Mouse (Mus musculus): Measurements from ENCODE around the gene Sall4.

Gene Sall4

GRCm38 (mm10) chr2:168767582-168767981 is at the start of gene Sall4:
Gene Sall4 (minus strand): TSS chr2:168767943.
- DNase-seq (ENCODE audit: low read depth): no peak

DNA sequence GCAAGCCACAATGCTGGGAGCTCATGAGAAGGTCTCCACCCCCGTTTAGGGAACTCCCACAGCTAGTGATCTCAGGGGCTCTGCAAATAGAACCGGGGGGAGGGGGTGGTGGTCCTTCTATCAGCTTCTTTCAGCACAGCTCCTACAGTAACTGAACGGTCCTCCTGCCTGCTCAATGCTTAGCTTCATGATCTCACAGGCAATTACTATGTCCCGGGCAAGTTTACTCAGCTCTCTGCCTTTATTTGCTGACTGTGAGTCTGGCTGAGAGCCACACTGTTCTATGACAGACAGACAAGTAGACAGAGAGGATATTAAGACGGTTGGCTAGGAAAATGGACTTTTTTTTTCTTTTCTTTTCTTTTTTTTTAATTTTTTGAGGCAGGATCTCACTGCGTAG is 45.5 kb upstream of the Sall4 start:
- DNase-seq (ENCODE audit: low read depth): no peak

GRCm38 (mm10) chr2:168809895-168810294 is 42.2 kb upstream of the Sall4 start:
- no peak for DNase-seq (ENCODE audit: low read depth)

DNA sequence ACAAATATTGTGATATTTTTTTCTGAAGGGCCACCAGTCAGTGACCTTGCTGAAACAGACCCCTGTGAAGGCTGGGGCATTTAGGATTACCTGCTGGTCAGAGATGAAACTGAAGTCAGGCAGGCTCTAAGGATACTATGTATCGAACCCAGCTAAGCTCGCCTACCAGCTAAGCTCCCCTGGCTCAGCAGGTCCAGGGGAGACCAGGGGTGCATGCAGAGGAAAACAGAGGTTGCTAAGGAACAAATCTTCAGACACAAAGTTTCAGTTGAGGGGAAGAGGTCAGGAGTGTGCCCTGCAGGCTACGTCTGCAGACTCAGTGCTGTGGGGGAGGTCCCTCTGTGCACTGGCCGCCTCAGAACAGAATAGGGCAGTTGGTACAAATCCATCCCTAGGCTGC is 39.9 kb upstream of the Sall4 start:
- no peak for DNase-seq (ENCODE audit: low read depth)

GRCm38 (mm10) chr2:168803849-168804248 is 36.1 kb upstream of the Sall4 start:
- DNase-seq (ENCODE audit: low read depth): no peak

DNA sequence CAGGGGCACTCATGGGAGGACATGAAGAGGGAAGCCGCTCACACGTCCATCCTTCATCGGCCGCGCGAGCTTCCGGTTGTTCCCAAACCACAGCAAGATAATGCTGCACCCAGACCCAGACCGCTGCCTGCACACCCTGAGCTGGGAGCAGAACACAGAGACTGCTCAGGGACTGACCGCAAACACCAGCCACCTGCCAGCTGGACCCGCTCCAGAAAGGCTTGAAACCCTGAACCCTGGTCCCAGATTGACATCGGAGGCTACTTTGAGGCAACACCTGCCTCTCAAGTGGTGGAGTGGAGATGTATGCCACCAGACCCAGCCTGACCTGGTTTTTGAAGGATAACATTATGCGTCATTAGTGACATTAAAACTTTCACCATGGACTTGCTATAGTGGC is 31.6 kb upstream of the Sall4 start:
- no peak for DNase-seq (ENCODE audit: low read depth)

DNA sequence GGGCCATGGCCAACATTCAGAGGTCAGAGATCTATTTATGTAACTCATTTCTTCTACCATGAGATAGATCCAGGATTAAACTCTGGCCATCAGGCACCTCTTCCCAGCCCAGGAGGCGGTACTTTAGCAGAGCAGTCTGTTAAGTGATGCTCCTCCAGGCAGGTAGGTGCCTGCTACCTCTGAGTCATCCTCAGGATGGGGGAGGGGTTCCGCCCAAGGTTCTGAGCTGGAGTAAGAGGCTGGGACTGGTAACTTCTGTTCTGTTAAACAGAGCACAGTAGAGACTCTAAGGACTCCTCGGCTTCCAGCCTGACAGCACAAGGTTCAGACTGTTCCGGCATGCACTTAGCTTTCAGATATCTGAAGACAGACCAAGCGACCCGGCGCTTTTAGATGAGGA is 31.2 kb upstream of the Sall4 start:
- DNase-seq (ENCODE audit: low read depth): no peak

DNA sequence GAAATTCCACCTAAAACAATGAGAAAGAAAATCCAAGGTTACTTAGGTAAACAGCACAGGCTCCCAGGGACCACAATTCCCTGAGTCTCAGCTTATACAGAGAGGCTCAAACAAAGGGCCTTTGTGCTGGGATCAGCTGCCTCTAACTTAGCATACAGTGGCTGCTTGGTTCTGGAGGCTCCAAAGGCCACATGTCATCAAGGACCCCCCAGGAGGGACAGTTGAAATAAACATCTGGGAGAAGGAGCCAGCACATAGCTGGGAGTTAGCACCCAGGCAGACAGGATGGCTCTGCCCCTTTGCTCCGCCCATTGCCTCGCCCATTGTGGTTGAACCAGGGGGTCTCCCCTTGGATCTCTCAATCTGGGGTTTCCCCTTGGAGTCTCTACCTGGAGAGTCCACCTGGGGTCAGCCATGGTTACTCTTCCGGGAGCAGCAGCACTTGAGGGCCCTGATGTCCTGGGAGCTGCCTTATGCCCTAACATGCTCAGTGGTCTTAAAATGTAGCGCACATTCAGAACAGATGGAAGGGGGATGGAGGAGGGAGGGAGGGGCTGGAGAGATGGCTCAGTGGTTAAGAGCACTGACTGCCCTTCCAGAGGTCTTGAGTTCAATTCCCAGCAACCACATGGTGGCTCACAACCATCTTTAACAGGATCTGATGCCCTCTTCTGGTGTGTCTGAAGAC is 23.5 kb upstream of the Sall4 start:
- peak; percentile 3 for DNase-seq (ENCODE audit: low read depth)

- no peak for DNase-seq (ENCODE audit: low read depth)
These were observed 18.4 kb upstream of the Sall4 start for GRCm38 (mm10) chr2:168786174-168786573.

- no peak for DNase-seq (ENCODE audit: low read depth)
These were observed 12.9 kb upstream of the Sall4 start for GRCm38 (mm10) chr2:168780596-168780995.

DNA sequence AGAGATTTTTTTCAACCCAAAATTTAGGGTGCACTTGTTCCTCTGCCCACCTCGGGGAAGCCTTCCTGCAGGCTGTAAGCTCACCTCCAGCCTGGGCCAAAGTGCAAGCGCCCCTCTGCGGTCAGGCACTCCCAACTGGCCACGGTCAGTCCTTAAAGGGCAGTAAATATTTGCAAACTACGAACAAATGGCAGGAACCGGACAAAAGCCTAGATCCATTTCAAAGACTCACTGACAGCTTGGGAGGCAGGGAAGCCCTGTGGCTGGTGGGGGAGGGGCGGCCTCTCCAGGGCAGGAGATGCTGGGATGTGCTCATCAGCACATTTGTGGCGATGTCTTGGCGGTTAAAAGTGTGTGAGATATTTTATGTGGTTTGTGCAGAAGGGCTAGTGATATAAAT is 12.3 kb upstream of the Sall4 start:
- no peak for DNase-seq (ENCODE audit: low read depth)

GRCm38 (mm10) chr2:168777481-168777880 is 9.7 kb upstream of the Sall4 start:
- no peak for DNase-seq (ENCODE audit: low read depth)

DNA sequence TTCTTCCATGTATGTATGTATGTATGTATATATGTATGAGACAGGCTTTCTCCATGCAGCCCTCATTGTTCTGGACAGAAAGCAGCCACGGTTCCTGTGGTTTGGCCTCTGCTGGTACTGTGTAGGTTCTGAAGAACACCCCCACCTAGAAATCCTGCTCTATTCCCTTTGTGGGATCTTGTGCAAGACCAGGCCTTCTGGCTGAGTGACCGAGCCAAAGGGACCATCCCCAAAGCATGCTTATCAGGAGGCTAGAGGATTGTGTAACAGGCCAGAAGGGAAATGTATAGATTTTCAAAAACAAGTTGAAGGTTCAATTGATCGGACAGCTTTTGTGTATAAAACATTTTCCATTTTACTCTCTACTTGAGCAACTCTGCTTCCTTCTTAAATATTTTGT is 8.5 kb upstream of the Sall4 start:
- DNase-seq (ENCODE audit: low read depth): no peak

- no peak for DNase-seq (ENCODE audit: low read depth)
These were observed 1.5 kb upstream of the Sall4 start for GRCm38 (mm10) chr2:168769259-168769658.

DNA sequence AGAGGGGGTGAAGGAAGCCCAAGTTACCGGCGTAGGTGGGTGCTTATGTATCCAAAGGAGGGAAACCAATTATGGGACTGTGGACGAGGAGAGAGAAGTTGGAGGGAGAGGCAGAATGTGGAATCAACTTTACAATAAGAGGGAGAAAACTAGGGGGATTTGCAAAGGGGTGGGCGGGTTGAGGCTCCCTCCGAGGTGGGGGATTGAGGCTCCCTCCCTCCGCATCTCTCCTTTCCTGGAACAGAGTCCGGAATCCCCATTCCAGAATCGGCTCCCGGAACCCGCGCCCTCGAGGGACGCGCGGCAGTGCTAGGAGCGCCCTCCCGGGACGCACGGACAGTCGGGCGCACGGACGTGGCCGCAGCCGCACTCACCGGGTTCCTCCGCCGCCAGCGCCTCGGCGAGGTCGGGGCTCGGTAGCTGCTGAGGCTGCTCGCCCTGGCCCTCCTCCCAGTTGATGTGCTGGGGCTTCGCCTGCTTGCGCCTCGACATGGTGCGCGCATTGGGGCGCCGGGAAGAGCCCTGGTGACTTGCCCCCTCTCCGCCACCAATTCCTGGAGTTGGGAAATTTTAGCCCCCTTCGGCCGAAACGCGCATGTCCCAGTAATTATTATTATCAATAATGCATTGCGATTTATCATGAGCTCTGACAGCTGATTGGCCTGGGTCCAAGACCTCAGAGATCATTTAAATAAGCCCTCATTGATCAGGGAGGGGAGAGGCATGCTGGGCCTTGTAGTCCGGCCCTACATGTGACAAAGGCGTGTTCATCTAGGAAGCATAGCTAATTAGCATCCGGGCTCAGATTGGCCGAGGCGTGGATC is 993 bp downstream of the Sall4 start:
- DNase-seq (ENCODE audit: low read depth): no peak

GRCm38 (mm10) chr2:168765696-168766537 is 1.8 kb downstream of the Sall4 start:
- DNase-seq (ENCODE audit: low read depth): no peak

GRCm38 (mm10) chr2:168765065-168765681 is 2.6 kb downstream of the Sall4 start:
- no peak for DNase-seq (ENCODE audit: low read depth)

GRCm38 (mm10) chr2:168764460-168764867 is 3.3 kb downstream of the Sall4 start:
- DNase-seq (ENCODE audit: low read depth): no peak

- DNase-seq (ENCODE audit: low read depth): no peak
These were observed 4.0 kb downstream of the Sall4 start for GRCm38 (mm10) chr2:168763785-168764184.

DNA sequence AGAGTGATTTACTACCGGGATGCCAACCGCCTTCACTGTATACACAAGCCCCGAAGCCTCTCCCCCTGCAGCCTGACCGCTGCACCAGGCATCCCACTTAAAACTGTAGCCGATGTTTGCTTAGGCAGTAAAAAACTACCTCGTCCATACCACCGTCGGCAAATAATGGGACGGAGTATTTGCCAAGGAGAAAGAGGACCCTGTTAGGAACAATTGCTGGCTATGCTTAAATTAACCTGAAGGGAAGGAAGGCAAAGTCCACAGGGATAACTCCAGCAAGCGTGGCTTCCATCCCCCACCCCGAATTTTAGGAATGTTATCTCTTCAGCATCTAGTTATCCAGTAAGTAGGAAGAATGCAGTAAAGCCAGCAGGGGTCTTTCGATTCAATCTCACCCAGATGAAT is 5.3 kb downstream of the Sall4 start:
- DNase-seq (ENCODE audit: low read depth): no peak

DNA sequence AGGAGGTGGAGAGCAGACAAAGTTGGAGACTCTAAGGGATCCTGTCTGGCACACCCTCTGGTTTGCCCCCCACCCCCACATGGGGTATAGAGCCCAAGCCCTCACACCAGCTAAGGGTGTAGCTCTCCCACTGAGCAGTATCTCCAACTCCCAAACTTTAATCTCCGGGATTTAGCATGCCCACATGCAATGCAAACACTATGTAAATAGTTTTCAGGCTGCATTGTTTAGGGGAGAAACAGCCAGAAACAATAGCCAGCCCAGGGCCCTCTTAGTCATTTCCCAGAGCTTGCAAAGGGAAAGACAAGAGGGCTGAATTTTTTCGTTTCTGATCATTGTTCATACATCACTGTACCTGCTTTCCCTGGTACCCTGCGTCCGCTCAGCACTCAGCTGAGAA is 5.8 kb downstream of the Sall4 start:
- no peak for DNase-seq (ENCODE audit: low read depth)

GRCm38 (mm10) chr2:168761141-168761540 is 6.6 kb downstream of the Sall4 start:
- DNase-seq (ENCODE audit: low read depth): no peak
